Comparison of ENCODE assay signal across 22 mouse cellular contexts in the genomic region with DNA sequence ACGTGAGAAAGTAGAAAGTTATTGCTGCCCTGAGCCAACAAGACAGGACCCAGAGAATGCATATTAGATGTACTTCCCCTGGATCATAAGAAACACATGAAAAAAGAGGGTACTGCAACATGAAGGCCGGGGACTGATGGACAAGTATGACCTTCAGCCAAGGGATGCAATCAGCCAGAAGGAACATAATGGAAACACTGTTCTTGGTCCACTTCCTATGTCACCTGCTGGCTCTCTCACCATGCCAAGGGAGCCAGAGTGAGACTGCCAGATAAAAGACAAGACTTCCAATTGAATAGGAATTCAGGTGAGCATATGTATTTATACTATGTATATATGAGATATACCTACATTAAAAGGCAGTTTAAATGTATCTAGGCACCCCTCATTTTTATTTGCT.
A peak's percentile ranks its signal among the peaks of the same experiment; 100 is the strongest.
DNase-seq lines count a peak whose midpoint lies in the region; ATAC-seq and TF ChIP-seq lines count a peak whose summit lies in the region.
"Had no signal": no experiment of that assay in that cellular context is flagged by ENCODE, and none has a peak within 500 bp of the region (broad histone marks: within the 10 kb centered on the region; RNA-seq: fewer than 3 reads in every experiment).

No protein-coding gene starts in this region.

- no peaks in the 10 kb centered on the region for H3K27me3 ChIP-seq in cerebellum, adult 2 months (ENCODE audit: control insufficient read depth, insufficient read depth, low read length)
- no peaks in the 10 kb centered on the region for H3K27me3 ChIP-seq in hindbrain, embryonic 13.5 days
- H3K27me3 ChIP-seq: embryonic facial prominence, embryonic 12.5 days; embryonic facial prominence, embryonic 15.5 days; hindbrain, embryonic 12.5 days had no signal

- no peak overlapping the region for H3K9ac ChIP-seq in hindbrain, embryonic 13.5 days
- H3K9ac ChIP-seq: embryonic facial prominence, embryonic 12.5 days; embryonic facial prominence, embryonic 15.5 days; forebrain, postnatal 0 days; hindbrain, embryonic 12.5 days had no signal

- no peaks in the 10 kb centered on the region for H3K9me3 ChIP-seq in hindbrain, embryonic 13.5 days
- H3K9me3 ChIP-seq: embryonic facial prominence, embryonic 12.5 days; embryonic facial prominence, embryonic 15.5 days; hindbrain, embryonic 12.5 days had no signal

- no peak overlapping the region for H3K4me2 ChIP-seq in hindbrain, embryonic 13.5 days
- H3K4me2 ChIP-seq: embryonic facial prominence, embryonic 12.5 days; embryonic facial prominence, embryonic 15.5 days; heart, embryonic 11.5 days; hindbrain, embryonic 12.5 days had no signal

- DNase-seq in cerebellum, postnatal 4 days (ENCODE audit: low spot score in 2 of 2): no peak
- peak; percentile 65 to 82 for DNase-seq in cerebellum, adult 2 months
- peak; percentile 80 for DNase-seq in cerebellum, adult 9-11 months
- DNase-seq in urinary bladder, postnatal 4 days (ENCODE audit: low spot score in 2 of 2): no peak
- DNase-seq in layer of hippocampus, adult 9-11 months: no peak
- DNase-seq in spleen, postnatal 10 days (ENCODE audit: low spot score in 2 of 2): no peak
- DNase-seq: adrenal gland, postnatal 14 days; forebrain, postnatal 0 days; gastrocnemius, adult 2 months; gastrocnemius, postnatal 14 days; heart, adult 11 months; kidney, adult 18-20 months had no signal

- TF ChIP-seq CTCF in cerebellum, adult 2 months (IDR thresholded peaks at IDR 0.05; ENCODE audit: borderline replicate concordance, insufficient read depth, low read depth, low read length): no peak

- H3K4me3 ChIP-seq in cerebellum, adult 2 months (replicated peaks; ENCODE audit: insufficient read depth, low read depth, low read length): no peak overlapping the region
- H3K4me3 ChIP-seq in hindbrain, embryonic 13.5 days: no peak overlapping the region
- H3K4me3 ChIP-seq: embryonic facial prominence, embryonic 12.5 days; embryonic facial prominence, embryonic 15.5 days; gastrocnemius, adult 2 months; hindbrain, embryonic 12.5 days had no signal

- peaks cover 4% of the 10 kb centered on the region; the same call in 1 of the 2 replicates for H3K4me1 ChIP-seq in cerebellum, adult 2 months (ENCODE audit: control insufficient read depth, insufficient read depth, low read length)
- no peaks in the 10 kb centered on the region for H3K4me1 ChIP-seq in hindbrain, embryonic 13.5 days (replicated peaks)
- H3K4me1 ChIP-seq: embryonic facial prominence, embryonic 12.5 days; embryonic facial prominence, embryonic 15.5 days; hindbrain, embryonic 12.5 days had no signal

- WGBS in cerebellum, adult 2 months: 16% methylated on average over 2 of the region's 2 CpGs
- WGBS in hindbrain, embryonic 13.5 days: 78% methylated on average over 2 of the region's 2 CpGs

- no peak for TF ChIP-seq POLR2A in cerebellum, adult 2 months (IDR thresholded peaks at IDR 0.05; ENCODE audit: borderline replicate concordance, insufficient read depth, low read length)

- ATAC-seq in cerebellum, adult (ENCODE audit: insufficient number of reproducible peaks, low FRiP score, low TSS enrichment): peak; percentile 66; the same call in 1 of the 2 replicates
- ATAC-seq in hindbrain, embryonic 13.5 days (ENCODE audit: low FRiP score): no peak
- ATAC-seq: forebrain, embryonic 14.5 days; forebrain, postnatal 0 days; hindbrain, embryonic 16.5 days; intestine, embryonic 16.5 days; Patski had no signal

- H3K27ac ChIP-seq in cerebellum, adult 2 months (ENCODE audit: insufficient read depth, low read length): peak overlapping the region; percentile 53; the same call in 1 of the 2 replicates
- H3K27ac ChIP-seq in hindbrain, embryonic 13.5 days: no peak overlapping the region
- H3K27ac ChIP-seq: embryonic facial prominence, embryonic 12.5 days; embryonic facial prominence, embryonic 15.5 days; gastrocnemius, adult 2 months; hindbrain, embryonic 12.5 days had no signal

- no peaks in the 10 kb centered on the region for H3K36me3 ChIP-seq in hindbrain, embryonic 13.5 days
- H3K36me3 ChIP-seq: embryonic facial prominence, embryonic 12.5 days; embryonic facial prominence, embryonic 15.5 days; hindbrain, embryonic 12.5 days had no signal

Comparison
In these comparisons a context has a peak if more than half of its experiments do, and no peak if none do; other contexts are left out.
1. DNase-seq: peak in cerebellum, adult 2 months (2 of 2) and cerebellum, adult 9-11 months (single experiment); none in cerebellum, postnatal 4 days (0 of 2), urinary bladder, postnatal 4 days (0 of 2), layer of hippocampus, adult 9-11 months (single experiment) and spleen, postnatal 10 days (0 of 2).